Mouse (Mus musculus) kidney, embryonic 16.5 days (tissue): ENCODE results near the gene L1cam. TPM values are rescaled to one million over a fixed set of nuclear protein-coding genes. Genes with fewer than 3 reads are reported as not detected.
A peak's percentile ranks its signal among the peaks of the same experiment; 100 is the strongest.

Experiments used
- ATAC-seq: fragments of 200-750 bp; cut with Nextera tagmentation; 2 replicates; pipeline ENCODE4 v1.8.0; 2017; ENCODE audit warnings: moderate TSS enrichment; ENCODE audit not compliant: low FRiP score, low TSS enrichment
- H3K27ac ChIP-seq: fragments of 300-500 bp; sonication (generic); 2 replicates; pipeline ENCODE4 v1.5.1; 2014; ENCODE audit warnings: low read length
- H3K27me3 ChIP-seq: fragments of 300-500 bp; sonication (generic); 2 replicates; pipeline ENCODE4 v1.6.1; 2014; ENCODE audit warnings: low read length, control low read depth, mixed read lengths; ENCODE audit not compliant: insufficient read depth
- H3K36me3 ChIP-seq: fragments of 300-500 bp; sonication (generic); 2 replicates; pipeline ENCODE4 v1.6.1; 2014; ENCODE audit warnings: low read length, control low read depth, mixed read lengths; ENCODE audit not compliant: insufficient read depth
- H3K4me1 ChIP-seq: fragments of 300-500 bp; sonication (generic); 2 replicates; pipeline ENCODE4 v1.6.1; 2014; ENCODE audit warnings: low read length, control low read depth, mixed read lengths; ENCODE audit not compliant: insufficient read depth
- H3K4me2 ChIP-seq: fragments of 300-500 bp; sonication (generic); replicated peaks from 2 replicates; pipeline ENCODE4 v1.6.1; 2014; ENCODE audit warnings: low read depth, low read length
- H3K4me3 ChIP-seq: fragments of 300-500 bp; sonication (generic); 2 replicates; pipeline ENCODE4 v1.5.1; 2014; ENCODE audit warnings: mild to moderate bottlenecking, low read length
- H3K9ac ChIP-seq: fragments of 300-500 bp; sonication (generic); replicated peaks from 2 replicates; pipeline ENCODE4 v1.6.1; 2014; ENCODE audit warnings: low read length
- H3K9me3 ChIP-seq: fragments of 300-500 bp; sonication (generic); 2 replicates; pipeline ENCODE4 v1.6.1; 2016; ENCODE audit warnings: low read length, control low read depth
- WGBS: fragments of 180-500 bp; shearing (Covaris S2); extraction: QIAGEN DNeasy Blood & Tissue Kit; methylation state at CpG from one replicate; pipeline ENCODE4 v1.1.7; 2014; 5-methylcytosine and 5-hydroxymethylcytosine counted together
- polyA plus RNA-seq: library from polyadenylated mRNA; unstranded; fragments of >200 nt; fragmentation: Nextera tagmentation; extraction: Ambion mirVana; gene quantifications from 2 replicates; pipeline ENCODE4 v1.2.1, GENCODE M21; 2015

L1cam gene
- polyA plus RNA-seq, 1 experiment from 2014 or later, result 7.9 TPM

DNA sequence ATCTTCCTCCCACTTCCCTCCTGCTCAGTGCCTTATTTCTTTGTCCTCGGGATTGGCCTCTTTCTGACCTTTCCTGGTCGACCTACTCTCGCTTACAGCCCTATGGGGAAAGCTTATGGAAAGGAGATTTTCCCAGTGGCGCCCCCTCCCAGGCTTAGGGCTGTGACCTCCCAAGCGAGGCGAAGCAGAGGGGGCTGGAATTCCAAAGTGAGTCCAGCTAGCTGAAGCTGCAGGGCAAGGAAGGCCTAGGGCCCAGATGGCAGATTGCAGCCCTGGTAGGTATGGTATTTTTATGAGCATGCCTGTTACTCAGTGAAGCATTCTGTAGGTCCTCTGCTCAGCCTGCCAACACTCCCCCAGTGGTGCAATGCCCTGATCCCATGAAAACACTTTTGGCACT is 14.4 kb downstream of the L1cam start:
- 25% methylated on average over 6 of the region's 6 CpGs for WGBS
- H3K27ac ChIP-seq, result peak overlapping the region; percentile 87
- ATAC-seq, result peak; percentile 90

GRCm38 (mm10) chrX:73881036-73881427 is 14.9 kb downstream of the L1cam start:
- Histone ChIP-seq H3K4me1 (peaks cover 6% of the 10 kb centered on the region; the same call in 1 of the 2 replicates), H3K27me3 (peaks cover 19% of the 10 kb centered on the region), H3K27ac (peak overlapping the region; percentile 87), H3K36me3 (no peaks in the 10 kb centered on the region), H3K9ac (peak overlapping the region; percentile 35; the same call in 1 of the 2 replicates), H3K4me2 (peak overlapping the region; percentile 73), H3K4me3 (peak overlapping the region; percentile 47), H3K9me3 (no peaks in the 10 kb centered on the region)
- ATAC-seq, result peak; percentile 56
- WGBS, result 21% methylated on average over 16 of the region's 16 CpGs

More for the DNA sequence above, 14.4 kb downstream of the L1cam start:
- peaks cover 6% of the 10 kb centered on the region; the same call in 1 of the 2 replicates for H3K4me1 ChIP-seq
- no peaks in the 10 kb centered on the region for H3K36me3 ChIP-seq
- no peak overlapping the region; the same call in 1 of the 2 replicates for H3K4me3 ChIP-seq
- peak overlapping the region; percentile 73; the same call in 1 of the 2 replicates for H3K4me2 ChIP-seq
- H3K27me3 ChIP-seq, result peaks cover 19% of the 10 kb centered on the region
- H3K9me3 ChIP-seq, result no peaks in the 10 kb centered on the region
- H3K9ac ChIP-seq, result peak overlapping the region; percentile 35; the same call in 1 of the 2 replicates

DNA sequence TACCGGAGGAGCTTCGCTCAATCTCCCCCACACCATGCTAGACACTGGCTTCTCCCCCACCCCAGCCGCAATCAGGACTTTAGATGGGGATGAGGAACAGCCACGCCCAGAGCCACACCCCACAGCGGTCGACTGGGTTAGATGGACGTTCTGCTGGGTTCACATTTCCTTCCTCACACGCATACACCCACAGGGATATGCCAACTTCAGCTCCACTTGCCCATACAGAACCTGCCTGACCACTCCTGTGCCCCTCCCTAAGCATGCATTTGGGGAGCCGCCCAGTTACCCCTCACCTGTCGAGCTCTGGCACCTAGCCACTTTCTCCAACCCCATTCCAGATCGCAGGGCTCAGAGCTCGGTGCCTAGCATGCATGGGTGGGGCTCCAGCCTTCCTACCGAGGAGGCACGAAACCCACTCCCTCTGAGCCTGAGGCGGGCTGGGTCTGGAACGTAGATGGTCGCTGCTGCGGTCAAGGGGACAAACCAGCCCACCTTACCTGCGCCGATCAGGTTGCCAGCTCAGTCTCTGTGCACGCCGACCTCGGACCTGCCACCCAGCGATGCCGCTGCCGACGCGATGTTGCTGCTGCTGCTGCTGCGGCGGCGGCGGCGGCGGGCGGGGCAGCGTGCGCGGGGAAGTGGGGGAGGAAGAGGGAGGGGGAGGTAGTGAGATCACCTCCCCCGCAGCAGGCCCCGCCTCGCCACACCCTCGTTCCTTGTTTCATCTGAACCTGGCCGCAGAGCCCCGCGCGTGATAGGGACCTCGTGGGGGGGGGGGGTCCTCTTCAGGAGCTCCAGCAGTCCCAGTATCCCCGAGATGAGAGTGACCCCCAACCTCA is 15.5 kb downstream of the L1cam start:
- Histone ChIP-seq H3K4me1 (peaks cover 6% of the 10 kb centered on the region; the same call in 1 of the 2 replicates), H3K27me3 (peaks cover 19% of the 10 kb centered on the region), H3K27ac (peak overlapping the region; percentile 87), H3K9ac (peak overlapping the region; percentile 35; the same call in 1 of the 2 replicates), H3K4me3 (peak overlapping the region; percentile 47), H3K36me3 (no peaks in the 10 kb centered on the region), H3K4me2 (peak overlapping the region; percentile 73), H3K9me3 (no peaks in the 10 kb centered on the region)
- 26% methylated on average over 34 of the region's 48 CpGs for WGBS
- ATAC-seq, result peak; percentile 77

DNA sequence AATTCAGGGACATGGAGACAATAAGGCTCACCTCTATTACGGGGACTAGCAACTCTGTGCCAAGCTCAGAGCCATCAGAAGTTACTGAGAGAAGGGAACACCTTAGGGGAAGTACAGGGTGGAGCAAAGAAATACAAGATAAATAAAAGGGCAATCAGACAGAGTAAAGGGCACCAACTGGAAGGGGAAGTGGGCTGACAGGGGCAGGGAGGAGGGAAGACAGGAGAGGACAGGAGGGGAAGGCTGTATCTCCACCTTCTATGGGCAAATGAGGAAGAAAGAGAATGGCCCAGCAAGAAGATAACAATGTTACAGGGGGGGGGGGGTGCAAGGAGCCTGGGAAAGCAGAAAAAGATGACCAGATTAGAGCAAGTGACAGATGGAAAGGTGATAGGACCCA is 18.9 kb downstream of the L1cam start:
- peaks cover 19% of the 10 kb centered on the region for H3K27me3 ChIP-seq
- no peaks in the 10 kb centered on the region for H3K36me3 ChIP-seq
- 45% methylated on average over 1 of the region's 1 CpGs for WGBS
- no peaks in the 10 kb centered on the region for H3K9me3 ChIP-seq
- no peak overlapping the region for H3K27ac ChIP-seq
- ATAC-seq, result no peak
- peaks cover 6% of the 10 kb centered on the region; the same call in 1 of the 2 replicates for H3K4me1 ChIP-seq
- no peak overlapping the region for H3K4me3 ChIP-seq
- H3K4me2 ChIP-seq, result no peak overlapping the region
- H3K9ac ChIP-seq, result no peak overlapping the region

DNA sequence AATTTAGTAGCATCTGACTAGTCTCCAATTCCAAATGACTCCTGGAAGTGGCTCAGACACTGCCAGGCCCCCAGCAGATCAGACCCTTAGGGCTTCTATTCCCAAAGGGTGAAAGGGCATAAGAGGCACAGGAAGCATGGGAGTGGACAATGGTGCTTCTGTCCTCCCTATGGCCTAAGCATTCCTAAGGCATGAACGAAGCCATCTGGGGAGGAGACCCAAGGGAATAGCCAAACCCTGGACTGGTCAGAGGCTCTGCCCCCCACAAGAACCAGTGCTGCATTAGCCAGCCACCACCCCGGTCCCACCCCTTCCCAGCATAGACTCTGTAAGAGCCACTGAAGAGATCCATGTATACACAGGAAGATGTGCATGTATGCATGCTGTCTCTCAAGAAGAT is 20.0 kb downstream of the L1cam start:
- Histone ChIP-seq H3K4me3 (no peak overlapping the region), H3K27me3 (peaks cover 16% of the 10 kb centered on the region), H3K4me2 (no peak overlapping the region), H3K36me3 (no peaks in the 10 kb centered on the region), H3K9me3 (no peaks in the 10 kb centered on the region), H3K27ac (no peak overlapping the region), H3K4me1 (peaks cover under 1% of the 10 kb centered on the region; the same call in 1 of the 2 replicates), H3K9ac (no peak overlapping the region)
- WGBS, result 69% methylated on average over 2 of the region's 2 CpGs
- no peak for ATAC-seq

- no peaks in the 10 kb centered on the region for H3K9me3 ChIP-seq
- 47% methylated on average over 1 of the region's 1 CpGs for WGBS
Measured at GRCm38 (mm10) chrX:73871956-73872355, 23.9 kb downstream of the L1cam start.

DNA sequence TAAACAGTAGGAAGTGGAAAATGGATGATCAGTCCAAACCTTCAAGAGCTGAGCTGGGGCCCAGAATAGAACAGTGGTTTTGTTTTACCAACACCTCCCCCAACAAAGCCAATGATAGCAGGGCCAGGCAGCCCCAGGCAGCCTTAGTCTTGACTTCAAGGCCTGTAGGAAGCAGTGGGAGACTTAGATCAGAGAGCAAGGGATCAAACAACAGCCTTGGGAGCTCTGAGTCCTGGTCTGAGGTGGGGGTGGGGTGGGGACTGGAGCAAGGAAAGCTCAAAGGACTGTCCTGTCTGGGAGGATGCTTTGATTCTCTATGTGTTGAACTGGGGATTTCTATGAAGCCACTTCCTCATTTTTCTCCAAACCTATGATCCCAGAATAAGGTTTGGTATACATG is 24.4 kb downstream of the L1cam start:
- Histone ChIP-seq H3K9me3 (no peaks in the 10 kb centered on the region), H3K27me3 (no peaks in the 10 kb centered on the region), H3K4me3 (no peak overlapping the region), H3K36me3 (no peaks in the 10 kb centered on the region), H3K27ac (no peak overlapping the region), H3K9ac (no peak overlapping the region), H3K4me1 (no peaks in the 10 kb centered on the region), H3K4me2 (no peak overlapping the region)
- no peak for ATAC-seq

More at GRCm38 (mm10) chrX:73871956-73872355, 23.9 kb downstream of the L1cam start:
- Histone ChIP-seq H3K4me3 (no peak overlapping the region), H3K27me3 (no peaks in the 10 kb centered on the region), H3K9ac (no peak overlapping the region), H3K4me1 (no peaks in the 10 kb centered on the region), H3K36me3 (no peaks in the 10 kb centered on the region), H3K4me2 (no peak overlapping the region), H3K27ac (no peak overlapping the region)
- ATAC-seq, result no peak

GRCm38 (mm10) chrX:73869334-73869733 is 26.6 kb downstream of the L1cam start:
- no peaks in the 10 kb centered on the region for H3K9me3 ChIP-seq
- no peak overlapping the region for H3K9ac ChIP-seq
- H3K36me3 ChIP-seq, result no peaks in the 10 kb centered on the region
- ATAC-seq, result no peak
- H3K4me2 ChIP-seq, result no peak overlapping the region
- WGBS, result 11% methylated on average over 5 of the region's 5 CpGs
- no peak overlapping the region for H3K4me3 ChIP-seq
- H3K4me1 ChIP-seq, result no peaks in the 10 kb centered on the region
- no peaks in the 10 kb centered on the region for H3K27me3 ChIP-seq
- H3K27ac ChIP-seq, result no peak overlapping the region

GRCm38 (mm10) chrX:73867852-73868251 is 28.1 kb downstream of the L1cam start:
- Histone ChIP-seq H3K9ac (no peak overlapping the region), H3K27me3 (no peaks in the 10 kb centered on the region), H3K4me3 (no peak overlapping the region), H3K4me1 (no peaks in the 10 kb centered on the region), H3K4me2 (no peak overlapping the region), H3K36me3 (no peaks in the 10 kb centered on the region), H3K9me3 (no peaks in the 10 kb centered on the region), H3K27ac (no peak overlapping the region)
- WGBS, result 58% methylated on average over 1 of the region's 1 CpGs
- no peak for ATAC-seq

- ATAC-seq, result no peak
- H3K27ac ChIP-seq, result no peak overlapping the region
- no peaks in the 10 kb centered on the region for H3K9me3 ChIP-seq
- H3K9ac ChIP-seq, result no peak overlapping the region
- H3K4me1 ChIP-seq, result no peaks in the 10 kb centered on the region
- H3K4me3 ChIP-seq, result no peak overlapping the region
- H3K27me3 ChIP-seq, result no peaks in the 10 kb centered on the region
- no peaks in the 10 kb centered on the region for H3K36me3 ChIP-seq
- WGBS, result 48% methylated on average over 3 of the region's 3 CpGs
- no peak overlapping the region for H3K4me2 ChIP-seq
Measured at GRCm38 (mm10) chrX:73867256-73867655, 28.6 kb downstream of the L1cam start.
